Mouse (Mus musculus) ES-Bruce4 (cell line): ENCODE measurements around the gene Brat1. TPM values are rescaled to one million over a fixed set of nuclear protein-coding genes. Genes with fewer than 3 reads are reported as not detected.

Experiments
- H3K27ac ChIP-seq: 2 replicates; pipeline ENCODE4 v1.5.1; 2012; ENCODE audit warnings: low read length, inconsistent platforms; ENCODE audit not compliant: insufficient read depth
- H3K27me3 ChIP-seq: 2 replicates; pipeline ENCODE4 v1.6.1; 2012; ENCODE audit warnings: mild to moderate bottlenecking, low read length, inconsistent platforms; ENCODE audit not compliant: control insufficient read depth, poor library complexity, insufficient read depth, severe bottlenecking
- H3K36me3 ChIP-seq: 2 replicates; pipeline ENCODE4 v1.6.1; 2012; ENCODE audit warnings: inconsistent platforms, mild to moderate bottlenecking, low read length, moderate library complexity; ENCODE audit not compliant: control insufficient read depth, poor library complexity, insufficient read depth, severe bottlenecking
- H3K4me1 ChIP-seq: one replicate; pipeline ENCODE4 v1.8.1; 2011; ENCODE audit warnings: low read length; ENCODE audit not compliant: control insufficient read depth, insufficient read depth
- H3K4me3 ChIP-seq: 2 replicates; pipeline ENCODE4 v1.5.1; 2011; ENCODE audit warnings: low read depth, mild to moderate bottlenecking, low read length
- H3K9ac ChIP-seq: 2 replicates; pipeline ENCODE4 v1.6.1; 2012; ENCODE audit warnings: low read depth, mild to moderate bottlenecking, inconsistent platforms; ENCODE audit not compliant: poor library complexity, severe bottlenecking
- H3K9me3 ChIP-seq: replicated peaks from 2 replicates; pipeline ENCODE4 v1.6.1; 2012; ENCODE audit warnings: mild to moderate bottlenecking, low read length, inconsistent platforms; ENCODE audit not compliant: control insufficient read depth, poor library complexity, insufficient read depth, severe bottlenecking
- CTCF ChIP-seq: IDR thresholded peaks from one replicate; pipeline ENCODE4 v1.8.1; 2011; ENCODE audit warnings: low read depth, low read length
- EP300 ChIP-seq: IDR thresholded peaks from 2 replicates; pipeline ENCODE4 v1.6.1; 2011; ENCODE audit warnings: low read depth, low read length; ENCODE audit not compliant: insufficient read depth
- POLR2A ChIP-seq: IDR thresholded peaks from one replicate; pipeline ENCODE4 v1.8.1; 2011; ENCODE audit warnings: low read length; ENCODE audit not compliant: insufficient read depth
- polyA plus RNA-seq: library from polyadenylated mRNA; stranded (reverse); fragments of >200 nt; gene quantifications from 2 replicates; pipeline ENCODE4 v1.2.4, GENCODE M21; 2011; ENCODE audit warnings: low read depth; ENCODE audit not compliant: missing spikeins, insufficient read depth, insufficient read length

Brat1 gene
- polyA plus RNA-seq, 1 experiment = 9.3 TPM

GRCm38 (mm10) chr5:140735297-140735696 is 30.5 kb downstream of the Brat1 start:
- Histone ChIP-seq H3K27ac (no peak overlapping the region), H3K9me3 (no peaks in the 10 kb centered on the region), H3K4me3 (peak overlapping the region; percentile 61), H3K27me3 (no peaks in the 10 kb centered on the region), H3K9ac (peak overlapping the region; percentile 23; the same call in 1 of the 2 replicates), H3K36me3 (no peaks in the 10 kb centered on the region), H3K4me1 (no peaks in the 10 kb centered on the region)
- no peak for TF ChIP-seq POLR2A
- TF ChIP-seq CTCF = no peak
- no peak for TF ChIP-seq EP300

- Histone ChIP-seq H3K9ac (peak overlapping the region; percentile 23; the same call in 1 of the 2 replicates), H3K4me1 (no peaks in the 10 kb centered on the region), H3K9me3 (no peaks in the 10 kb centered on the region), H3K4me3 (peak overlapping the region; percentile 61), H3K36me3 (no peaks in the 10 kb centered on the region), H3K27ac (no peak overlapping the region), H3K27me3 (no peaks in the 10 kb centered on the region)
- no peak for TF ChIP-seq POLR2A
- no peak for TF ChIP-seq CTCF
- no peak for TF ChIP-seq EP300
Observed at GRCm38 (mm10) chr5:140736166-140736565, 31.4 kb downstream of the Brat1 start.

- H3K4me3 ChIP-seq = no peak overlapping the region
- H3K27me3 ChIP-seq = no peaks in the 10 kb centered on the region
- H3K36me3 ChIP-seq = no peaks in the 10 kb centered on the region
- H3K27ac ChIP-seq = no peak overlapping the region
- TF ChIP-seq EP300 (no peak), CTCF (no peak), POLR2A (no peak)
- H3K4me1 ChIP-seq = no peaks in the 10 kb centered on the region
- H3K9me3 ChIP-seq = no peaks in the 10 kb centered on the region
- no peak overlapping the region for H3K9ac ChIP-seq
Observed at GRCm38 (mm10) chr5:140739813-140740212, 35.0 kb downstream of the Brat1 start.

GRCm38 (mm10) chr5:140741040-140741439 is 36.2 kb downstream of the Brat1 start:
- Histone ChIP-seq H3K4me3 (no peak overlapping the region), H3K4me1 (no peaks in the 10 kb centered on the region), H3K27me3 (no peaks in the 10 kb centered on the region), H3K36me3 (no peaks in the 10 kb centered on the region), H3K9ac (no peak overlapping the region), H3K27ac (no peak overlapping the region), H3K9me3 (no peaks in the 10 kb centered on the region)
- TF ChIP-seq EP300 (no peak), CTCF (no peak), POLR2A (no peak)

GRCm38 (mm10) chr5:140741877-140742276 is 37.1 kb downstream of the Brat1 start:
- H3K27me3 ChIP-seq = no peaks in the 10 kb centered on the region
- H3K9ac ChIP-seq = no peak overlapping the region
- H3K4me3 ChIP-seq = no peak overlapping the region
- H3K36me3 ChIP-seq = no peaks in the 10 kb centered on the region
- H3K9me3 ChIP-seq = no peaks in the 10 kb centered on the region
- no peaks in the 10 kb centered on the region for H3K4me1 ChIP-seq
- TF ChIP-seq CTCF (peak; percentile 1), EP300 (no peak), POLR2A (no peak)
- no peak overlapping the region for H3K27ac ChIP-seq

GRCm38 (mm10) chr5:140743706-140744131 is 38.9 kb downstream of the Brat1 start:
- Histone ChIP-seq H3K27me3 (no peaks in the 10 kb centered on the region), H3K4me1 (no peaks in the 10 kb centered on the region), H3K27ac (no peak overlapping the region), H3K9ac (0 out of 2 replicates have a peak overlapping the region, but pooled peaks have one; percentile 26), H3K4me3 (0 out of 2 replicates have a peak overlapping the region, but pooled peaks have one; percentile 43), H3K36me3 (no peaks in the 10 kb centered on the region), H3K9me3 (no peaks in the 10 kb centered on the region)
- no peak for TF ChIP-seq POLR2A
- no peak for TF ChIP-seq EP300
- TF ChIP-seq CTCF = peak; percentile 61

GRCm38 (mm10) chr5:140748425-140748824 is 43.6 kb downstream of the Brat1 start:
- Histone ChIP-seq H3K27me3 (no peaks in the 10 kb centered on the region), H3K36me3 (no peaks in the 10 kb centered on the region), H3K27ac (no peak overlapping the region), H3K4me3 (no peak overlapping the region), H3K4me1 (no peaks in the 10 kb centered on the region), H3K9ac (no peak overlapping the region), H3K9me3 (no peaks in the 10 kb centered on the region)
- TF ChIP-seq CTCF (no peak), POLR2A (no peak), EP300 (no peak)
